Mouse (Mus musculus) telencephalon, adult 2 months (tissue): ENCODE measurements at regions not wholly inside any gene's neighbourhood (a gene's known extent, or its start where the extent isn't known, plus 50 kb on each side); places are given as distances from the start of the nearest gene placed in this dataset.

Experiments
- DNase-seq: peaks from one replicate; pipeline ENCODE4 v3.0.0-alpha.2; 2011; ENCODE audit warnings: low read depth, low spot score

DNA sequence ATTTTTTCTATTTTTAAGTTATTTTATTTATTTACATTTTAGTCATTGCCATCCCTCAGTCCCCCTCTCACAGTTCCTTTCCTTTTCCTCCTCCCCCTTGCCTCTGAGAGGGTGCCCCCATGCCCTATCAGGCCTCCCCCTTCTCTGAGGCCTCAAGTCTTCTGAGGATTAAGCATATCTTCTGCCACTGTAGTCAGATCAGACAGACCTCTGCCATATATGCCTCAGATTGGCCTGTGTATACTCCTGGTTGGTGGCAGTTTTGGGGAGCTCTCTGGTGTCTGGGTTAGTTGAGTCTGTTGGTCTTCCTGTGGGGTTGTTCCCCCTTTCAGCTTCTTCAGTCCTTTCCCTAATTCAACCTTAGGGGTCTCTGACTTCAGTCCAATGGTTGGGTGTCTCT lies 81.4 kb upstream of the Slco4c1 start:
- no peak for DNase-seq

DNA sequence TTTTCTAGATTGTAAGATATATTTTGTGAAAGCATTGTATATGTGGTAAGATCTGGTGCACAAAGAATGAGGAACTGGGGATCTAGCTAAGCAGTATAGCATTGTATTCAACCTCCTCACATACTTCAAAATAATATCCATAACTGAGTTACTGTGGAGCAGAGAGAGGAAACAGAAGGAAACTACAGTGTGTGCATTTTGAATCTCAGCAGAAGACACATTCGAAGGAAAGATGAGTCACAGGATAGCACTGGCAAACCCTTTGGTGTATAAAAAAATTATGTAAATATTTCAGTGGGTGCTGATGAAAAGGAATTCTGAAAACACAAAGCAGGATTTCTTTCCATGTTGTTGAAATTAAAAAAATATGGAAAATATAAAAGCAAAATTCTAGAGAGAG lies 69.4 kb upstream of the Slco4c1 start:
- DNase-seq = peak; percentile 24
